Mouse (Mus musculus): ENCODE measurements around the gene Kcnh4. TPM values are rescaled to one million over a fixed set of nuclear protein-coding genes. Genes with fewer than 3 reads are reported as not detected.
A peak's percentile ranks its signal among the peaks of the same experiment; 100 is the strongest.
"Not testable (repeated sequence)": the region's sequence is repeated elsewhere in the genome, so short reads cannot be mapped to it uniquely, and the experiment has no call there.

Kcnh4 gene
- not detected in 2 replicates for polyA plus RNA-seq (2015; fragmentation: Nextera tagmentation; extraction: Ambion mirVana)

- H3K27me3 ChIP-seq: peaks cover 78% of the 10 kb centered on the region
- no peaks in the 10 kb centered on the region for H3K9me3 ChIP-seq
- no peak; the same call in 1 of the 2 replicates for ATAC-seq (ENCODE audit: low FRiP score, low read depth)
- H3K4me1 ChIP-seq: peaks cover 19% of the 10 kb centered on the region
- H3K27ac ChIP-seq: no peak within 1 kb of the TSS
- H3K4me2 ChIP-seq (replicated peaks): peak within 1 kb of the TSS; percentile 59
- no peak within 1 kb of the TSS for H3K9ac ChIP-seq
- peak within 1 kb of the TSS; percentile 32 for H3K4me3 ChIP-seq
- no peaks in the 10 kb centered on the region for H3K36me3 ChIP-seq
- WGBS: under 1% methylated on average over 51 of the region's 51 CpGs
Observed at GRCm38 (mm10) chr11:100759611-100760233, at the start of gene Kcnh4. Gene Kcnh4, minus strand, starts transcription at chr11:100759942.

DNA sequence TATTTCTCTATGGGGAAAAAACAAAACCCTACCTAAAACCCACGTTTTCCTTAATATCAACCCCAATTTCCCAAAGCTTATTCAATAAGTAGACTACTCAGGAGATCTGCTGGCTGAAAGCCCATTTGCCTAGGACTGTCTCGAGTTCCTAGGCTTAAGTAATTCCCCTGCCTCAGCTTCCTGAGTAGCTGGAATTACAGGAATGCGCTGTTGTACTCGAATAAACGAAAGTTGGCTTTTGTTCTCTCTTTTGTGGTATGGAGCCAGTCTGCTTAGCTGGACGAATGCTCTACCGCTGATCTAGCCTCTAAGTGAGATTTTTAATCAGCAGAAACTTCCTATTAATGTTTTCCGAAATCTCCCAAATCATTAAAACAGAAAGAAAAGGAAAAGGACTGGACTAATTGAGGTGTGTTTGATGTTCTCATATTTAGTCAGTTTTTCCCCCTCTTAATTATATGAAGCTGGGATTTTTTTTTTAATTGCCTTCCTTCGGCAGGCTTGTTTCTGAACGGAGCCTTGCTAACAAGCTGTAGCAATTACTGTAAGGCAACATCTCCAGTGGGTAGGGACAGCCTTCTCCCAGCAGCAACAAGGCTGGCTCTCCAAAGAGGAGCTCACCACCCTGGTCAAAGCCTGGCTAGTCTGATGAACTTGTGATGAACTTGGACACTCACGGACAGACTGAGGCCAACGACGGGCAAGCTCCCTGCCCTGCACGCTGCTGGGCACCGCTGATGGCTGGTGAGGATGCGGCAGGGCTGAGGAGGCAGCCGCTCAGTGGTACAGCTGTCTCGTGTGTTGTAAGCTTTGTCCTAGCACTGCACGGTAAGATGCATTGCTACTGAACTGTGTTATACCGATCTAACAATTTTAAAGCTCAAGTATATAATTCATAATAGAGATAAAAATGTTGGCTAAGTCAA lies 46.9 kb upstream of the Kcnh4 start:
- ATAC-seq (ENCODE audit: low FRiP score, low read depth): no peak
- H3K27me3 ChIP-seq: no peaks in the 10 kb centered on the region
- H3K4me2 ChIP-seq (replicated peaks): no peak overlapping the region
- H3K9ac ChIP-seq: no peak overlapping the region
- H3K27ac ChIP-seq: peak overlapping the region; percentile 2; the same call in 1 of the 2 replicates
- peaks cover 39% of the 10 kb centered on the region for H3K36me3 ChIP-seq
- H3K9me3 ChIP-seq: no peaks in the 10 kb centered on the region
- peaks cover 15% of the 10 kb centered on the region for H3K4me1 ChIP-seq
- no peak overlapping the region for H3K4me3 ChIP-seq
- WGBS: 57% methylated on average over 20 of the region's 20 CpGs

DNA sequence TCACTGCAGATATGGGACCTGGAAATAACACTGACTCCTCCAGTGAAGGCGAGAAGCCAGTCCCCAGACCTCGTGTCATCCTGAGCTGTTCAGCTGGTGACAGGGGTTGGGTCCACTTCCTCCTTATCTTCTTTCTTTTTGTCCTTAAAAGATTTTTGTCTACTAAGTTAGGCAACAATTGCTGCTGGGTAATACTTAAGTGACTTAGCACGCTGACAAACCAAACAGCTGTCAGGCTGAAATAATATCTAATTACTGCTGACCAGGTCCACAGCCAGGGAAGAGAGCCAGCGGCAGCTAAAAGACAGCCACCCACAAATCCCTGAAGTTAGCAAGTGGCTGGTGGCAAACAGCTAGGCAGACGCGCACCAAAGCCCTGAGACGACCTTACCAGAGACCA lies 45.8 kb upstream of the Kcnh4 start:
- peaks cover 50% of the 10 kb centered on the region for H3K36me3 ChIP-seq
- H3K4me1 ChIP-seq: peaks cover 9% of the 10 kb centered on the region
- no peak overlapping the region for H3K4me3 ChIP-seq
- H3K9ac ChIP-seq: no peak overlapping the region
- WGBS: 67% methylated on average over 7 of the region's 7 CpGs
- no peak overlapping the region for H3K4me2 ChIP-seq (replicated peaks)
- no peak overlapping the region; the same call in 1 of the 2 replicates for H3K27ac ChIP-seq
- no peaks in the 10 kb centered on the region for H3K27me3 ChIP-seq
- no peaks in the 10 kb centered on the region for H3K9me3 ChIP-seq
- no peak for ATAC-seq (ENCODE audit: low FRiP score, low read depth)

DNA sequence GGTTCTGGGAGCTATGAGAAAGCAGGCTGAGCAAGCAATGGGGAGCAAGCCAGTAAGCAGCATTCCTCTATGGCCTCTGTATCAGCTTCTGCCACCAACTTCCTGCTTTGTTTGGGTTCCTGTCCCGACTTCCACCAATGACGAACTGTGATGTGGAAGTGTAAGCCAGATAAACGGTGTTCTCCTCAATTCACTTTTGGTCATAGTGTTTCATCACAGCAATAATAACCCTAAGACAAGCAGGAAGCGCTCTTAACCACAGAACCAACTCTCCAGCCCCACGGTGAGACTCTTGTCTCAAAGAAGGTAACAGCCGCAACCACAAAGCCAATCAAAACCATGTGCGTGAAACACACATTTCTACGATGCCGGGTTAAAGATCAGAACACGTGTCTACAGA lies 44.7 kb upstream of the Kcnh4 start:
- peaks cover 50% of the 10 kb centered on the region for H3K36me3 ChIP-seq
- no peak overlapping the region for H3K27ac ChIP-seq
- H3K4me3 ChIP-seq: no peak overlapping the region
- H3K9ac ChIP-seq: no peak overlapping the region
- no peaks in the 10 kb centered on the region for H3K27me3 ChIP-seq
- peaks cover 7% of the 10 kb centered on the region for H3K4me1 ChIP-seq
- 91% methylated on average over 10 of the region's 10 CpGs for WGBS
- no peaks in the 10 kb centered on the region for H3K9me3 ChIP-seq
- ATAC-seq (ENCODE audit: low FRiP score, low read depth): no peak
- no peak overlapping the region for H3K4me2 ChIP-seq (replicated peaks)

DNA sequence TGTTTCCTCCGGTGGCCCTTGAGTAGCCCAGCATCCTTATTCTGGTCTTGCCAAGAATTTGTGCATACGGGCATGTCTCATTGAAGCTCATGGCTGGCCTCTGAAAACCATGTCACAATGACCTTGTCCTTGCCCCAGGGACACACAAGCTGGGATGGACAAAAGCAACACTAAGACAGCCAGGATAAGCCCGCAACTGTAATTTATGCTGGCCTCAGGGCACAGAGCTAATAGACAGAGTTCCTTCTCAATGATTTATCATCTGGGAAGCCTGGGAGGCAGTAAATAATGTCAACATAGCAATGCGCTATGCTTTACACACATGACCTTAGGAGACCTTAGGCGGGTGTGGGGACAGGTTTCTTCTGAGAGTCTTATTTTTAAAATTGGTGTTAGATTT lies 39.7 kb upstream of the Kcnh4 start:
- WGBS: 66% methylated on average over 5 of the region's 5 CpGs
- H3K36me3 ChIP-seq: peaks cover 48% of the 10 kb centered on the region

DNA sequence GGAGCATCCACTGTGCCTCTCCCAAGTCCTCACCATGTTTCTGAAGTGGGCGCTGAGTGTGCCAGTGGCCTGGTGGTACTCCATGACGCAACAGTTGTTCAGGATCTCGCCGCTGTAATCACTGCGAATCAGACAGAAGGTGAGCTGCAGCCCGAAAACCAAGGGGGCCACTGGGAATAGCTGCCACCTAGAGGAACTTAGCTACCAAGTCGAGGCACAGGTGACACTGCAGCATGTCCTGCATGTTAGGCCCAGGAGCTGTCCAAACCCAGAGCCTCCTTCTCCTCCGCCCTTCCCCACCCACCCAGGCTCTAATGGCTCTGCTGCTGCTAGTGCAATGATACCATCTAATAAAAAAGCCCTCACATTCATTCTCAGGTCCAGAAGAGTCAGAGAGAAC lies 36.8 kb upstream of the Kcnh4 start:
- ATAC-seq (ENCODE audit: low FRiP score, low read depth): no peak
- Histone ChIP-seq H3K36me3 (peaks cover 29% of the 10 kb centered on the region), H3K4me2 (replicated peaks) (no peak overlapping the region), H3K4me1 (no peaks in the 10 kb centered on the region), H3K4me3 (no peak overlapping the region), H3K9ac (no peak overlapping the region), H3K9me3 (no peaks in the 10 kb centered on the region), H3K27me3 (no peaks in the 10 kb centered on the region), H3K27ac (no peak overlapping the region)
- 69% methylated on average over 8 of the region's 8 CpGs for WGBS

More for the DNA sequence above, 39.7 kb upstream of the Kcnh4 start:
- Histone ChIP-seq H3K4me2 (replicated peaks) (no peak overlapping the region), H3K9ac (no peak overlapping the region), H3K27me3 (no peaks in the 10 kb centered on the region), H3K9me3 (no peaks in the 10 kb centered on the region), H3K4me3 (no peak overlapping the region), H3K27ac (no peak overlapping the region), H3K4me1 (no peaks in the 10 kb centered on the region)
- no peak for ATAC-seq (ENCODE audit: low FRiP score, low read depth)

DNA sequence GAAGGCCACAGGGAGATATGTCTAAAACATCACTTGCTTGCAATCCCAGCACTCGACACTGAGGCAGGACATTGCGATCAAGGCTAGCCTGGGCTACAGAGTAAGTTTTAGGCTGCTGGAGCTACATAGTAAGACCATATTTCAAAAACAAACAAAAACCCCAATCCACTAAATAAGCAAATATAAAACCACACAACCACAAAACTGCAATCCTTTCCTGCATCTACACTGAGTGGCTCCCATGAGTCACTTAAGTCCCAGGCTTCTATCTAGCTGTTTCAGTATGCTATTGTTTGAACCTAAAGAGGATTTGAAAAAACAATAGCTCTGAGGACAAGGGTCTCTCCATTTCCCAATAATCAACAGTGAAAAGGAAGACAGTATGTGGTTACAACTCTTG lies 35.6 kb upstream of the Kcnh4 start:
- ATAC-seq (ENCODE audit: low FRiP score, low read depth): no peak
- Histone ChIP-seq H3K27me3 (no peaks in the 10 kb centered on the region), H3K9me3 (no peaks in the 10 kb centered on the region), H3K27ac (no peak overlapping the region), H3K4me2 (replicated peaks) (no peak overlapping the region), H3K36me3 (peaks cover 26% of the 10 kb centered on the region), H3K4me3 (no peak overlapping the region), H3K4me1 (0 out of 2 replicates have a peak, but pooled peaks cover 2% of the 10 kb centered on the region), H3K9ac (no peak overlapping the region)
- 98% methylated on average over 2 of the region's 2 CpGs for WGBS

DNA sequence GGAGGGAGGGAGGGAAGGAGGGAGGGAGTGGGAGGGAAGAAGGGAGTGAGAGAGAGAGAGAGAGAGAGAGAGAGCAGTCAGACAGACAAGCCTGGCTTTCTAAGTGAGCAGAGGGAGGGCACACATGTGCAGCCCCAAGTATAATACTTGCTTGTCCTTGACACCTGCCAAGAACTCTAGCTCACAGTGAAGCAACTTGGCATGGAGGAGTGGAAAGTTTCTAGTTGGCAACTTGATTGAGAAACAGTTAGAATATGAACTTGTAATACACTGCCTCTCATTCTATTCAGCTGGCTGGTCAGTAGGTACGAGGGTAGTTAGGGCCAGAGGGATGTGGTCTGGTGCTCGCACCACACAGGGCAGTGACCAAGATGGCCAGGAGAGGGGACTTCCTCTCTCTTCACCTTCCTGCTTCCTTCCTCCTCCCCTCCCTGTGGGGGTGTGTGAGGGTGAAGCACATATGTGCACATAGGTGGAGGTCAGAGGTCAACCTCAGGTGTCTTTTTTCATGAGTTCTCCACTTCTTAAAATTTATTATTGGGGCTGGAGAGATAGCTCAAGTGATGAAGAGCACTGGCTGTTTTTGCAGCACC lies 31.8 kb upstream of the Kcnh4 start:
- H3K9ac ChIP-seq: no peak overlapping the region
- H3K4me3 ChIP-seq: no peak overlapping the region
- no peaks in the 10 kb centered on the region for H3K27me3 ChIP-seq
- peaks cover 12% of the 10 kb centered on the region; the same call in 1 of the 2 replicates for H3K4me1 ChIP-seq
- no peak overlapping the region for H3K27ac ChIP-seq
- ATAC-seq (ENCODE audit: low FRiP score, low read depth): no peak
- H3K36me3 ChIP-seq: peaks cover 36% of the 10 kb centered on the region
- H3K9me3 ChIP-seq: no peaks in the 10 kb centered on the region
- H3K4me2 ChIP-seq (replicated peaks): no peak overlapping the region
- 77% methylated on average over 2 of the region's 2 CpGs for WGBS

DNA sequence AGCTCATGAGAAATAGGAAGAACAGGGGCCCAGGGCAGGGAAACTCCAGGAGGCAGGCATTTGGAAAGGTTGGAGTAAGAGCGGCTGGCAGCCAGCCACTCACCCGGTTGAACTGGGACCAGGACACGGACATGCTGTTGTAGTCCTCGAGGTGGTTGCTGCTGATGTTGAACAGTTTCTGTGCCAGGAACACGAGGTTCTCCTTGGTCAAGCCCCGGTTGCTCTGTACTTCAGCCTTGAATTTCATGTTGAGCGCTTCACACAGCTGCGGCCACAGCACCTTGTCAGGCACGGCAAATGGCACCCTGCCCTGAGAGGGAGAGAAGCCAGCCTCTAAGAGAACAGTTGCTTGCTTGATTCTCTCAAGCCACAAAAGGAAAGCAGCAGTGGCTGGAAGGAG lies 30.9 kb upstream of the Kcnh4 start:
- H3K9ac ChIP-seq; ATAC-seq (ENCODE audit: low FRiP score, low read depth); H3K27ac ChIP-seq; H3K27me3 ChIP-seq; H3K9me3 ChIP-seq; H3K4me2 ChIP-seq (replicated peaks); H3K4me3 ChIP-seq: not testable (repeated sequence)
- peaks cover 16% of the 10 kb centered on the region; the same call in 1 of the 2 replicates for H3K4me1 ChIP-seq
- peaks cover 34% of the 10 kb centered on the region for H3K36me3 ChIP-seq
- 88% methylated on average over 9 of the region's 9 CpGs for WGBS

GRCm38 (mm10) chr11:100789702-100790101 lies 30.0 kb upstream of the Kcnh4 start:
- Histone ChIP-seq H3K4me3 (no peak overlapping the region), H3K27ac (no peak overlapping the region), H3K36me3 (peaks cover 39% of the 10 kb centered on the region), H3K9me3 (no peaks in the 10 kb centered on the region), H3K27me3 (no peaks in the 10 kb centered on the region), H3K9ac (no peak overlapping the region), H3K4me1 (peaks cover 16% of the 10 kb centered on the region; the same call in 1 of the 2 replicates), H3K4me2 (replicated peaks) (no peak overlapping the region)
- 0 out of 2 replicates have a peak, but pooled peaks have one; percentile 36 for ATAC-seq (ENCODE audit: low FRiP score, low read depth)
- WGBS: 52% methylated on average over 3 of the region's 3 CpGs

DNA sequence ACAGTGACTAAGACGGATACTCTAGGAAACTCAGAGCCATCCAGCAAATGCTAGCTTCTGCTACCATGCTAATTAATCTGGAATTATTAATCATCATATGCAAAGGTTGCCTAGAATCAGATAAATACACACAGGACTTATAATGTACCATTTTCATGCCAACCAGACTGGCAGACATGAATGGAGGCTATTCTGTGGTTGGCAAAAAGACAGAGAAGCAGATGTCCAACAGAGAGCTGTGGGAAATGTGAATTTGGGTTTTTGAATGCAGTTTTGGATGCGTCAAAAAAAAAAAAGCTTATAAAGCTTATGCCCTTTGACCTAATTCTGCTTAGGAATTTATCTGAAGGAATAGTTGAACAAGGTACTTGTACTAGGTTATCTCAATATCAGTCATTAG lies 26.0 kb upstream of the Kcnh4 start:
- no peak overlapping the region for H3K4me2 ChIP-seq (replicated peaks)
- H3K27me3 ChIP-seq: no peaks in the 10 kb centered on the region
- H3K27ac ChIP-seq: no peak overlapping the region
- H3K36me3 ChIP-seq: peaks cover 55% of the 10 kb centered on the region
- no peak overlapping the region for H3K9ac ChIP-seq
- no peaks in the 10 kb centered on the region for H3K9me3 ChIP-seq
- H3K4me3 ChIP-seq: no peak overlapping the region
- no peak for ATAC-seq (ENCODE audit: low FRiP score, low read depth)
- 98% methylated on average over 2 of the region's 2 CpGs for WGBS
- H3K4me1 ChIP-seq: peaks cover 16% of the 10 kb centered on the region; the same call in 1 of the 2 replicates

GRCm38 (mm10) chr11:100784286-100784685 lies 24.5 kb upstream of the Kcnh4 start:
- no peaks in the 10 kb centered on the region for H3K9me3 ChIP-seq
- H3K4me3 ChIP-seq: no peak overlapping the region
- no peak overlapping the region for H3K27ac ChIP-seq
- H3K4me1 ChIP-seq: peaks cover 12% of the 10 kb centered on the region; the same call in 1 of the 2 replicates
- no peak for ATAC-seq (ENCODE audit: low FRiP score, low read depth)
- WGBS: 84% methylated on average over 8 of the region's 8 CpGs
- no peaks in the 10 kb centered on the region for H3K27me3 ChIP-seq
- no peak overlapping the region for H3K4me2 ChIP-seq (replicated peaks)
- peaks cover 55% of the 10 kb centered on the region for H3K36me3 ChIP-seq
- no peak overlapping the region for H3K9ac ChIP-seq
